Mouse (Mus musculus) neural tube, embryonic 11.5 days (tissue): Measurements from ENCODE around the gene Cd247. TPM values are rescaled to one million over a fixed set of nuclear protein-coding genes. Genes with fewer than 3 reads are reported as not detected.
A peak's percentile ranks its signal among the peaks of the same experiment; 100 is the strongest.

ENCODE experiments used
- ATAC-seq: fragments of 200-750 bp; cut with Nextera tagmentation; 2 replicates; pipeline ENCODE4 v1.8.0; 2017; ENCODE audit warnings: moderate number of reproducible peaks, mild to moderate bottlenecking, moderate TSS enrichment, moderate library complexity; ENCODE audit not compliant: insufficient read depth, low FRiP score, low TSS enrichment
- DNase-seq: peaks from one replicate; pipeline ENCODE4 v3.0.0-alpha.2; 2015; ENCODE audit warnings: low spot score
- H3K27ac ChIP-seq: fragments of 300-500 bp; sonication (generic); 2 replicates; pipeline ENCODE4 v1.5.1; 2014; ENCODE audit warnings: low read depth, mild to moderate bottlenecking, low read length
- H3K27me3 ChIP-seq: fragments of 300-500 bp; sonication (generic); 2 replicates; pipeline ENCODE4 v1.6.1; 2014; ENCODE audit warnings: mild to moderate bottlenecking, low read length, mixed read lengths; ENCODE audit not compliant: control insufficient read depth, insufficient read depth
- H3K36me3 ChIP-seq: fragments of 300-500 bp; sonication (generic); 2 replicates; pipeline ENCODE4 v1.6.1; 2014; ENCODE audit warnings: mild to moderate bottlenecking, low read length, moderate library complexity, mixed read lengths; ENCODE audit not compliant: control insufficient read depth, insufficient read depth
- H3K4me1 ChIP-seq: fragments of 300-500 bp; sonication (generic); 2 replicates; pipeline ENCODE4 v1.6.1; 2014; ENCODE audit warnings: low read length, mixed read lengths; ENCODE audit not compliant: control insufficient read depth, insufficient read depth
- H3K4me2 ChIP-seq: fragments of 300-500 bp; sonication (generic); 2 replicates; pipeline ENCODE4 v1.6.1; 2014; ENCODE audit warnings: low read depth, mild to moderate bottlenecking, moderate library complexity
- H3K4me3 ChIP-seq: fragments of 300-500 bp; sonication (generic); 2 replicates; pipeline ENCODE4 v1.5.1; 2014; ENCODE audit warnings: low read depth, low read length
- H3K9ac ChIP-seq: fragments of 300-500 bp; sonication (generic); 2 replicates; pipeline ENCODE4 v1.6.1; 2014; ENCODE audit warnings: mild to moderate bottlenecking, low read length
- H3K9me3 ChIP-seq: fragments of 300-500 bp; sonication (generic); 2 replicates; pipeline ENCODE4 v1.6.1; 2016; ENCODE audit warnings: low read length; ENCODE audit not compliant: control insufficient read depth
- WGBS: fragments of 180-500 bp; shearing (Covaris S2); extraction: QIAGEN DNeasy Blood & Tissue Kit; methylation state at CpG from one replicate; pipeline ENCODE4 v1.1.7; 2014; 5-methylcytosine and 5-hydroxymethylcytosine counted together
- polyA plus RNA-seq: library from polyadenylated mRNA; unstranded; fragments of >200 nt; fragmentation: Nextera tagmentation; extraction: Ambion mirVana; gene quantifications from 2 replicates; pipeline ENCODE4 v1.2.1, GENCODE M21; 2014

The Cd247 gene
- polyA plus RNA-seq, 1 experiment from 2014 or later: 0.86 TPM

- H3K27ac ChIP-seq: no peak overlapping the region
- WGBS: 79% methylated on average over 17 of the region's 17 CpGs
Measured at GRCm38 (mm10) chr1:165849458-165850445, 61.3 kb downstream of the Cd247 start.

GRCm38 (mm10) chr1:165852131-165852530, 63.6 kb downstream of the Cd247 start:
- H3K9ac ChIP-seq: no peak overlapping the region
- 57% methylated on average over 5 of the region's 5 CpGs for WGBS
- H3K9me3 ChIP-seq: no peaks in the 10 kb centered on the region
- ATAC-seq: 0 out of 2 replicates have a peak, but pooled peaks have one; percentile 46
- H3K36me3 ChIP-seq: no peaks in the 10 kb centered on the region
- 0 out of 2 replicates have a peak, but pooled peaks cover 8% of the 10 kb centered on the region for H3K27me3 ChIP-seq
- DNase-seq: no peak
- no peaks in the 10 kb centered on the region for H3K4me1 ChIP-seq
- no peak overlapping the region for H3K4me3 ChIP-seq
- no peak overlapping the region for H3K27ac ChIP-seq
- no peak overlapping the region for H3K4me2 ChIP-seq

More at GRCm38 (mm10) chr1:165849458-165850445, 61.3 kb downstream of the Cd247 start:
- Histone ChIP-seq H3K9me3 (no peaks in the 10 kb centered on the region), H3K9ac (no peak overlapping the region), H3K4me1 (0 out of 2 replicates have a peak, but pooled peaks cover 8% of the 10 kb centered on the region), H3K36me3 (no peaks in the 10 kb centered on the region), H3K27me3 (peaks cover 21% of the 10 kb centered on the region), H3K4me3 (no peak overlapping the region), H3K4me2 (no peak overlapping the region)
- DNase-seq (no peak), ATAC-seq (no peak)

- 0 out of 2 replicates have a peak, but pooled peaks cover 8% of the 10 kb centered on the region for H3K27me3 ChIP-seq
Measured at GRCm38 (mm10) chr1:165853131-165853721, 64.7 kb downstream of the Cd247 start.

GRCm38 (mm10) chr1:165853729-165854420, 65.4 kb downstream of the Cd247 start:
- Histone ChIP-seq H3K4me3 (no peak overlapping the region), H3K27me3 (0 out of 2 replicates have a peak, but pooled peaks cover 8% of the 10 kb centered on the region), H3K27ac (no peak overlapping the region), H3K36me3 (no peaks in the 10 kb centered on the region), H3K4me2 (no peak overlapping the region), H3K9ac (no peak overlapping the region), H3K4me1 (no peaks in the 10 kb centered on the region), H3K9me3 (no peaks in the 10 kb centered on the region)
- WGBS: 60% methylated on average over 10 of the region's 10 CpGs
- no peak for ATAC-seq
- peak; percentile 85 for DNase-seq

More at GRCm38 (mm10) chr1:165853131-165853721, 64.7 kb downstream of the Cd247 start:
- WGBS: 60% methylated on average over 4 of the region's 4 CpGs
- Histone ChIP-seq H3K9ac (no peak overlapping the region), H3K4me3 (no peak overlapping the region), H3K4me1 (no peaks in the 10 kb centered on the region), H3K4me2 (no peak overlapping the region), H3K27ac (no peak overlapping the region), H3K36me3 (no peaks in the 10 kb centered on the region), H3K9me3 (no peaks in the 10 kb centered on the region)
- ATAC-seq (no peak), DNase-seq (no peak)

GRCm38 (mm10) chr1:165855759-165856545, 67.5 kb downstream of the Cd247 start:
- H3K4me3 ChIP-seq: no peak overlapping the region
- no peak overlapping the region for H3K4me2 ChIP-seq
- DNase-seq (no peak), ATAC-seq (no peak)
- H3K9ac ChIP-seq: no peak overlapping the region
- no peaks in the 10 kb centered on the region for H3K36me3 ChIP-seq
- 0 out of 2 replicates have a peak, but pooled peaks cover 5% of the 10 kb centered on the region for H3K27me3 ChIP-seq
- H3K9me3 ChIP-seq: no peaks in the 10 kb centered on the region
- 63% methylated on average over 9 of the region's 9 CpGs for whole genome bisulfite sequencing
- H3K4me1 ChIP-seq: no peaks in the 10 kb centered on the region
- H3K27ac ChIP-seq: no peak overlapping the region

- H3K4me1 ChIP-seq: no peaks in the 10 kb centered on the region
- H3K4me2 ChIP-seq: no peak overlapping the region
- no peak overlapping the region for H3K27ac ChIP-seq
- DNase-seq (no peak), ATAC-seq (no peak)
- no peaks in the 10 kb centered on the region for H3K36me3 ChIP-seq
- WGBS: 93% methylated on average over 11 of the region's 11 CpGs
- H3K27me3 ChIP-seq: 0 out of 2 replicates have a peak, but pooled peaks cover 3% of the 10 kb centered on the region
- no peak overlapping the region for H3K9ac ChIP-seq
- H3K9me3 ChIP-seq: no peaks in the 10 kb centered on the region
- no peak overlapping the region for H3K4me3 ChIP-seq
Measured at GRCm38 (mm10) chr1:165857279-165857678, 68.8 kb downstream of the Cd247 start.

GRCm38 (mm10) chr1:165858356-165858755, 69.9 kb downstream of the Cd247 start:
- no peak overlapping the region for H3K27ac ChIP-seq
- H3K4me2 ChIP-seq: no peak overlapping the region
- H3K9ac ChIP-seq: no peak overlapping the region
- 0 out of 2 replicates have a peak, but pooled peaks cover under 1% of the 10 kb centered on the region for H3K27me3 ChIP-seq
- no peaks in the 10 kb centered on the region for H3K36me3 ChIP-seq
- H3K4me1 ChIP-seq: no peaks in the 10 kb centered on the region
- no peak for DNase-seq
- H3K4me3 ChIP-seq: no peak overlapping the region
- WGBS: 84% methylated on average over 5 of the region's 5 CpGs
- ATAC-seq: 0 out of 2 replicates have a peak, but pooled peaks have one; percentile 25
- H3K9me3 ChIP-seq: no peaks in the 10 kb centered on the region
